Mouse (Mus musculus) embryonic facial prominence, embryonic 14.5 days (tissue): Measurements from ENCODE around the gene Nkiras2. TPM values are rescaled to one million over a fixed set of nuclear protein-coding genes. Genes with fewer than 3 reads are reported as not detected.
"Not testable (repeated sequence)": the region's sequence is repeated elsewhere in the genome, so short reads cannot be mapped to it uniquely, and the experiment has no call there.

ENCODE experiments used
- ATAC-seq: fragments of 200-750 bp; cut with Nextera tagmentation; 2 replicates; pipeline ENCODE4 v1.8.0; 2017; ENCODE audit warnings: low read depth, moderate number of reproducible peaks, moderate TSS enrichment
- DNase-seq: peaks from one replicate; pipeline ENCODE4 v3.0.0-alpha.2; 2015; ENCODE audit warnings: low spot score
- H3K27ac ChIP-seq: fragments of 300-500 bp; sonication (generic); replicated peaks from 2 replicates; pipeline ENCODE4 v1.5.1; 2014; ENCODE audit warnings: low read depth, mild to moderate bottlenecking, low read length, moderate library complexity
- H3K27me3 ChIP-seq: fragments of 300-500 bp; sonication (generic); replicated peaks from 2 replicates; pipeline ENCODE4 v1.6.1; 2014; ENCODE audit warnings: low read length; ENCODE audit not compliant: control insufficient read depth, insufficient read depth
- H3K36me3 ChIP-seq: fragments of 300-500 bp; sonication (generic); 2 replicates; pipeline ENCODE4 v1.6.1; 2014; ENCODE audit warnings: low read length, mixed read lengths; ENCODE audit not compliant: control insufficient read depth, insufficient read depth
- H3K4me1 ChIP-seq: fragments of 300-500 bp; sonication (generic); 2 replicates; pipeline ENCODE4 v1.6.1; 2014; ENCODE audit warnings: antibody characterized with exemption, low read length; ENCODE audit not compliant: control insufficient read depth, insufficient read depth
- H3K4me2 ChIP-seq: fragments of 300-500 bp; sonication (generic); 2 replicates; pipeline ENCODE4 v1.6.1; 2014; ENCODE audit warnings: low read depth, mild to moderate bottlenecking, low read length, moderate library complexity, mixed read lengths
- H3K4me3 ChIP-seq: fragments of 300-500 bp; sonication (generic); 2 replicates; pipeline ENCODE4 v1.5.1; 2014; ENCODE audit warnings: low read depth, mild to moderate bottlenecking, low read length
- H3K9ac ChIP-seq: fragments of 300-500 bp; sonication (generic); 2 replicates; pipeline ENCODE4 v1.6.1; 2014; ENCODE audit warnings: low read depth, mild to moderate bottlenecking, low read length, moderate library complexity, mixed read lengths
- H3K9me3 ChIP-seq: fragments of 300-500 bp; sonication (generic); 2 replicates; pipeline ENCODE4 v1.6.1; 2016; ENCODE audit warnings: low read length; ENCODE audit not compliant: control insufficient read depth
- WGBS: fragments of 180-500 bp; shearing (Covaris S2); extraction: QIAGEN DNeasy Blood & Tissue Kit; methylation state at CpG from one replicate; pipeline ENCODE4 v1.1.7; 2014; 5-methylcytosine and 5-hydroxymethylcytosine counted together
- polyA plus RNA-seq: library from polyadenylated mRNA; unstranded; fragments of >200 nt; fragmentation: Nextera tagmentation; extraction: Ambion mirVana; gene quantifications from 2 replicates; pipeline ENCODE4 v1.2.1, GENCODE M21; 2014

Gene Nkiras2
- polyA plus RNA-seq, 1 experiment from 2014 or later, result 67.1 TPM

DNA sequence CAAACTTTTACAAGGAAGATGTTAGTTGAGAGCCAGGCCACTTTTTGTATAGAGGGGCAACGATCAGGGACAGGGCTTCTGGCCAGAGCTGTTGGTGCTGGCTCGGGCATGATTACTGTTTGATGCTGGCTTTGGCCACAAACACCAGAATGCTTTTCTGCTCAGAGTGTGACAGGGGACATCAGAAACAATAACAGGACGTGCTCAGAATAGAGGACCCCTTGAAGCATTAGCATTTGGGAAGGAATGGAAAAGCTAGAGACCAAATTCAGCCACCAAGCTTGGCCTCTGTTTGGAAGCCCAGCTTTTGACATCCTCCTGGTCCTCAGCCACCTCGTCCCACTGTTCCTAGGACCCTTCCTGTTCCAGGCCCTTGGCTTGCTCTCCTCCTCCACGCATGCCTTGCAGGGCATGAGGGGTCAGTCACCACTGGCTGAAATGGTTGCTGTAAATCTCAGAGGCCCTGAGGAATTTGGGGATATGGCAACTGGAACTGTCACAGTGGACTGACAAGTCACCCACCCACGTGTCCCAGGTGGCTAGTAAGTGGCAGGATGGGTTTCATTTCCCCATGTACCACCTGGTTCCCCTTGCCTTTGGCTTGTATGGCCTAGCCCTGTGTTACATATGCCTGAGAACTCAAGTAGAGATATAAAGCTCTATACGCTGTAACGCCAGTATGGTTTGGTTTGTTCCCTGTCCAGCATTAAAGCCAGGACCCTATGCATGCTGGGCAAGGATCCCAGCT is 41.0 kb upstream of the Nkiras2 start:
- ATAC-seq (no peak), DNase-seq (no peak)
- no peak overlapping the region for H3K4me3 ChIP-seq
- H3K9ac ChIP-seq, result no peak overlapping the region
- H3K4me2 ChIP-seq, result no peak overlapping the region
- H3K9me3 ChIP-seq, result no peaks in the 10 kb centered on the region
- WGBS, result 79% methylated on average over 8 of the region's 8 CpGs
- no peaks in the 10 kb centered on the region for H3K27me3 ChIP-seq
- peaks cover 10% of the 10 kb centered on the region; the same call in 1 of the 2 replicates for H3K4me1 ChIP-seq
- no peak overlapping the region for H3K27ac ChIP-seq
- peaks cover 49% of the 10 kb centered on the region for H3K36me3 ChIP-seq

DNA sequence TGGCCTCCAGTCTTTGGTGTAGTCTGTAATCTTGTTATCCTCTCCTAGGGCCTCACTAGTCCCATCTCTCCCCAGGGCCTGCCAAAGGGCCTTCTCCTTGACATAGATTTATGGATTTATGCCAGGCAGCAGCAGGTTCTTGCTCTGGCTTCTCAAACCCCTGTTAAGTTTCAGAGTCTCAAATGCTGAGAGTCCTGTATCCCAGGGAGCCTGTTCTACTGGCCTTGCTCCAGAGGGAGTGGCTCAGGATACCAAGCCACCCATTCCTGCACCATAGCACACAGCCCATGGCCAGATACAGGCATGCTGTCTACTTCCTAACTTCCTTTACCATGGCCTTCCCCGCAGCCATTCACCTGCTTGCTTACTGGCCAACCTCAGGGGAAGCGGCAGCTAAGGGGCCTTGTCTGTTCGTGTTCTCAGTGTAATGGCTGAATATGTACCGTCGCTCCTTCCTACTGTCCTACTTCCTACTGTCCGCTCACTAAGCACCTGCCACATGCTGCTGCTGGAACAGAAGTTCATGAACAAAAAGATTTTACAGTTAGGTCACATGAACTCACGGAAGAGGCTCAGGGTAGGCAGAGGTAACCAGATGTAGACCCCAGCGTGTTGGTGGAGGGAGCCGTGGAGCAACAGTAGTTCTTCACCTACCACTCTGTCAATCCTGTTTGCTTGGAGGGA is 39.8 kb upstream of the Nkiras2 start:
- DNase-seq, result no peak
- no peaks in the 10 kb centered on the region for H3K27me3 ChIP-seq
- H3K9me3 ChIP-seq, result no peaks in the 10 kb centered on the region
- 93% methylated on average over 9 of the region's 9 CpGs for WGBS
- ATAC-seq, result no peak
- peaks cover 61% of the 10 kb centered on the region for H3K36me3 ChIP-seq
- no peak overlapping the region for H3K4me3 ChIP-seq
- no peak overlapping the region for H3K9ac ChIP-seq
- no peak overlapping the region for H3K27ac ChIP-seq
- no peak overlapping the region for H3K4me2 ChIP-seq
- H3K4me1 ChIP-seq, result peaks cover 10% of the 10 kb centered on the region; the same call in 1 of the 2 replicates

DNA sequence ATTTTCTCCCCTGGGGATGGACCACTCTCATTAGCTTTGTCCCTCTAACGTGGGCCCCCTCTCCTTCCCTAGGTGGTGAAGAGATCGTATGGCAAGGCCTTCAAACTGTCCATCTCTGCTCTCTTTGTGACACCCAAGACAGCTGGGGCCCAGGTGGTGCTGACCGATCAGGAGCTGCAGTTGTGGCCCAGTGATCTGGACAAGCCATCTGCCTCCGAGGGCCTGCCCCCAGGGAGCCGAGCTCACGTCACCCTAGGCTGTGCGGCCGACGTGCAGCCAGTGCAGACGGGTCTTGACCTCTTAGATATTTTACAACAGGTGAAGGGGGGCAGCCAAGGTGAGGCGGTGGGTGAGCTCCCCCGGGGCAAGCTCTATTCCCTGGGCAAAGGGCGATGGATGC is 38.8 kb upstream of the Nkiras2 start:
- 93% methylated on average over 12 of the region's 13 CpGs for WGBS
- H3K27me3 ChIP-seq, result no peaks in the 10 kb centered on the region
- peaks cover 72% of the 10 kb centered on the region for H3K36me3 ChIP-seq
- no peak overlapping the region for H3K9ac ChIP-seq
- no peak for DNase-seq
- no peak overlapping the region for H3K4me3 ChIP-seq
- peaks cover 10% of the 10 kb centered on the region; the same call in 1 of the 2 replicates for H3K4me1 ChIP-seq
- ATAC-seq, result no peak
- H3K9me3 ChIP-seq, result no peaks in the 10 kb centered on the region
- H3K27ac ChIP-seq, result no peak overlapping the region
- no peak overlapping the region for H3K4me2 ChIP-seq

DNA sequence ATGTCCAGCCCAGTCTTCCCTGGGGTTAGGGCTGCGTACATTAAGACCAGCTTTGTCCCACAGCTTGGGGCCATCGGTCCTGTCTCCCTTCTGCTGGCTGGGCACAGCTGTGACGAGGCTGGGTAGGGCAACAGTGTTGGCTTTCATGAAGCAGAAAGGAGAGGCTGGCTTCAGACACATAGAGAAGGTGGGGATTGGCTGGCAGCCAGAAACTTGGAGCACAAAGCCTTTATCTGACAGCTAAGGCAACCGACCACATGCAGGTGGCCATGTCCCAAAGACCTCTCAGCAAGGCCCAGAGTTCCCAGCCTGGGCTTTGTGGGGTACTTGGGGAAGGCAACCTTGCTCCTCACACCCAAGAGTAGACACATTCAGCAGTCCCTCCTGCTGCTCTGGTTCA is 37.3 kb upstream of the Nkiras2 start:
- no peak overlapping the region for H3K27ac ChIP-seq
- H3K4me3 ChIP-seq, result no peak overlapping the region

DNA sequence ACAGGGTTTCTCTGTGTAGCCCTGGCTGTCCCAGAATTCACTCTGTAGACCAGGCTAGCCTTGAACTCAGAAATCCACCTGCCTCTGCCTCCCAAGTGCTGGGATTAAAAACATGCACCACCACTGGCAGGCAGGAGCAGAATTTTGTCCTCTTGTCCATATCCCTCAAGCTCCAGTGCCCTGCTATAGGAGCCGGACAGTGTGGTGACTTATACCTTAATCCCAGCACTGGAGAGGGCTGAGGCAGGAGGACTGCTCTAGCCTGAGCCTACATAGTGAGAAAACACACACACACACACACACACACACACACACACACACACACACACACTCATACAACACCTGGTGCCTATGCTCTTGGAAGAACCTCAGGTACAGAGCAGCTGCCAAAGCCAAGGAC is 36.6 kb upstream of the Nkiras2 start:
- not testable (repeated sequence) for H3K9me3 ChIP-seq, H3K27me3 ChIP-seq, ATAC-seq, H3K4me2 ChIP-seq, H3K9ac ChIP-seq, H3K4me3 ChIP-seq, H3K4me1 ChIP-seq, H3K27ac ChIP-seq, DNase-seq
- WGBS, result 94% methylated on average over 1 of the region's 1 CpGs
- peaks cover 93% of the 10 kb centered on the region for H3K36me3 ChIP-seq

More for the DNA sequence above, 37.3 kb upstream of the Nkiras2 start:
- Histone ChIP-seq H3K27me3 (no peaks in the 10 kb centered on the region), H3K4me2 (no peak overlapping the region), H3K9me3 (no peaks in the 10 kb centered on the region), H3K9ac (no peak overlapping the region), H3K4me1 (no peaks in the 10 kb centered on the region), H3K36me3 (peaks cover 86% of the 10 kb centered on the region)
- WGBS, result 81% methylated on average over 4 of the region's 4 CpGs
- peak; percentile 58 for DNase-seq
- ATAC-seq, result peak; percentile 48; the same call in 1 of the 2 replicates

DNA sequence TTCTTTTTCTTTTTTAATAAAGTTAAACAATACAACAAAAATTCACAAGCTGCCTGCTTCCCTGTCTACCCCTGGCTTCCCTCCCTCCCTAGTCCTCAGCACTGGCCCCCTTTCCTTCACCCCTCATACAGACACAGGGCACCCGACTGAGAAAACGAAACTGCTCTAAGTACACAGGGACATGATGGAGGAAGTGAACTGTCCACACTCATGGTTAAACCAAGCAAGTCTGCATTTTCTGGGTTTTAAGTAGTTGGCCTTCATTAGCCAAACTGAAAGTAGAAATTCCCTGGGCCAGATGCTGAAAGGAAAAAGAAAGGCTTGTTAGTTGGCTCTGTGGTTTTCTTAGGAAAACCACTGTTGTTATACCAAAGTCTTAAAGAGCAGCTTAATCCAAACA is 36.2 kb upstream of the Nkiras2 start:
- no peaks in the 10 kb centered on the region for H3K4me1 ChIP-seq
- H3K4me3 ChIP-seq, result no peak overlapping the region
- DNase-seq (no peak), ATAC-seq (no peak)
- no peak overlapping the region for H3K4me2 ChIP-seq
- peaks cover 97% of the 10 kb centered on the region for H3K36me3 ChIP-seq
- H3K9ac ChIP-seq, result no peak overlapping the region
- H3K27ac ChIP-seq, result no peak overlapping the region
- WGBS, result 97% methylated on average over 2 of the region's 2 CpGs
- H3K27me3 ChIP-seq, result no peaks in the 10 kb centered on the region
- no peaks in the 10 kb centered on the region for H3K9me3 ChIP-seq

DNA sequence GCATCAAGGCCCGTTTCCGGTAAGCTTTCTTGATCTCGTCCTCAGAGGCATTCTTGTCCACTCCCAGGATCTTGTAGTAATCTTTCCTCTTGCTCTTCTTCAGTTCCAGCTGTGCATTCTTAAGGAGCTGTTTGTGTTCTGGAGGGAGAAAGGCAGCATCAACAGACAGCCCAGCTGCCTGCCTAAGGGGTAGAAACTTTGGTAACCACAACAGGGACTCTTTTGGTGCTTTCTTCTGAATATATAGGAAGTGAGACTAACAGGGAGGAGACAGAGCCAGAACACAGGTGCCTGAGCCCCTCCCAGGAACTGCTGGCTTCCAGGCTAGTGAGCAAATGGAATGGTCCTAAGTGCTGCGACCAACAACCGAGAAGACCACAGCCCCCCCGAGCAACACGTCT is 34.5 kb upstream of the Nkiras2 start:
- Histone ChIP-seq H3K27me3 (no peaks in the 10 kb centered on the region), H3K4me1 (no peaks in the 10 kb centered on the region), H3K9ac (no peak overlapping the region), H3K9me3 (no peaks in the 10 kb centered on the region), H3K27ac (no peak overlapping the region), H3K4me2 (no peak overlapping the region), H3K36me3 (peaks cover 100% of the 10 kb centered on the region), H3K4me3 (no peak overlapping the region)
- WGBS, result 94% methylated on average over 7 of the region's 7 CpGs
- DNase-seq (no peak), ATAC-seq (no peak)

DNA sequence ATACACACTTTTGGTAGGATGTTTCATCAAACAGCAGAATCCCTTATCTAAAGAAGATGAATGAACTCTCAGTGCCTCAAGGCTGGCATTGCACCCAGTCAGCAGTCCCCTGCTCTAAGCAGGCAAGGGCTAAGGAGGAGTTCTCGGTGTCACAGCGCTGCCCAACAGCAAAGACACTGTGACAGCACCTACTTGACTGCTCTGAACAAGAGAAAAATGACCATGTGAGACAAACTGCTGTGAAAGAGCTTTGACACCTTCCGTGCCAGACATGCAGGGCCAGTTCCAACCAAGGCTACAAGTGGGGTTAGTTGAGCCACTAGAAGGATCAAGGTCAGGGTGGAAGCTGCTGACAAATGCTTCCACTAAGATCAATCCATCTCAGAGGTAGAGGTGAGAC is 33.9 kb upstream of the Nkiras2 start:
- Histone ChIP-seq H3K4me1 (no peaks in the 10 kb centered on the region), H3K9me3 (no peaks in the 10 kb centered on the region), H3K36me3 (peaks cover 100% of the 10 kb centered on the region), H3K9ac (no peak overlapping the region), H3K27me3 (no peaks in the 10 kb centered on the region), H3K4me2 (no peak overlapping the region), H3K4me3 (no peak overlapping the region), H3K27ac (no peak overlapping the region)
- WGBS, result 97% methylated on average over 3 of the region's 3 CpGs
- no peak for DNase-seq
- no peak for ATAC-seq
